Comparison of ENCODE assay signal across 26 mouse cellular contexts in the genomic region with DNA sequence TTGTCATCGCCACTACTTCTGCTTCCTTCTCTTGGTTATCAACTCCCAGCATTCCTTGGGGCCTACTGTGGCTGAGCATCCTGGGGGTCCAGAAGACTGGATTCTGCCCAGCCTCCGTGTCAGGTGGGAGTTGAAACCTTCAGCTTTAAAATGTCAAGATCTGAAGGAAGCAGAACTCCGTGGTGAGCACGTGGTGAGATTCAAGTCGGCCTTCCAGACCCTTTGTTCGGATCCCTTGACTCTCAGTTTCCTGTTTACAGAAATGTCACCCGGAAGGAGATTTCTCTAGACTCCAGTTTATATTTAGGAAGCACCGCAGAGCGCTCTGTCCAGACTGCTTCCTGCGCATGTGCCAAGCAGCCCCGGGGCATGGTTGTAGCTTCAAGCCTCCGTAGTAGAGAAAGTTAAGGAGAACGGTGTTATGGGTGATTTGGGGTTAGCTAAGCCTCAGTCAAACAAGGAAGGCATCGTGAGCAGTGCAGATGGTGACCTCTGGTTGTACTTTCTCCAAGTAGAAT.
DNase-seq lines count a peak whose midpoint lies in the region; ATAC-seq and TF ChIP-seq lines count a peak whose summit lies in the region.
"Had no signal": no experiment of that assay in that cellular context is flagged by ENCODE, and none has a peak within 500 bp of the region (broad histone marks: within the 10 kb centered on the region; RNA-seq: fewer than 3 reads in every experiment).

No protein-coding gene starts in this region.

- TF ChIP-seq POLR2A in testis, adult 2 months (IDR thresholded peaks at IDR 0.05; ENCODE audit: control insufficient read depth, low read depth, low read length): no peak

- TF ChIP-seq CTCF in gastrocnemius, adult 2 months (IDR thresholded peaks at IDR 0.05): no peak
- no peak for TF ChIP-seq CTCF in testis, adult 2 months (IDR thresholded peaks at IDR 0.05; ENCODE audit: control insufficient read depth, insufficient read depth, insufficient replicate concordance, low read depth, low read length)
- TF ChIP-seq CTCF in midbrain, postnatal 0 days (IDR thresholded peaks at IDR 0.05): no peak

- H3K4me1 ChIP-seq in kidney, embryonic 15.5 days: peaks cover 19% of the 10 kb centered on the region
- peaks cover 2% of the 10 kb centered on the region; the same call in 1 of the 2 replicates for H3K4me1 ChIP-seq in testis, adult 2 months (ENCODE audit: control insufficient read depth, insufficient read depth, low read length)
- H3K4me1 ChIP-seq in midbrain, postnatal 0 days (ENCODE audit: insufficient read depth, low read length): peaks cover 3% of the 10 kb centered on the region; the same call in 1 of the 2 replicates

- no peaks in the 10 kb centered on the region for H3K9me3 ChIP-seq in kidney, embryonic 15.5 days (replicated peaks)
- no peaks in the 10 kb centered on the region for H3K9me3 ChIP-seq in midbrain, postnatal 0 days (ENCODE audit: low read length)
- H3K9me3 ChIP-seq: embryonic facial prominence, embryonic 12.5 days; forebrain, embryonic 15.5 days; neural tube, embryonic 13.5 days had no signal

- no peaks in the 10 kb centered on the region for H3K36me3 ChIP-seq in kidney, embryonic 15.5 days
- H3K36me3 ChIP-seq in testis, adult 2 months (ENCODE audit: control insufficient read depth, insufficient read depth, low read length): no peaks in the 10 kb centered on the region
- H3K36me3 ChIP-seq in midbrain, postnatal 0 days (ENCODE audit: insufficient read depth, low read length): no peaks in the 10 kb centered on the region
- H3K36me3 ChIP-seq: embryonic facial prominence, embryonic 12.5 days; forebrain, embryonic 15.5 days; G1E; neural tube, embryonic 13.5 days had no signal

- intact Hi-C loops in gastrocnemius, adult 2 months (cut with DNase I): no loop called here
- intact Hi-C loops in gastrocnemius, postnatal 36 days (cut with DNase I): no loop called here

- no peak overlapping the region for H3K4me2 ChIP-seq in kidney, embryonic 15.5 days
- no peak overlapping the region for H3K4me2 ChIP-seq in midbrain, postnatal 0 days (ENCODE audit: low read depth, low read length, poor library complexity, severe bottlenecking)
- H3K4me2 ChIP-seq: embryonic facial prominence, embryonic 12.5 days; forebrain, embryonic 15.5 days; hindbrain, embryonic 14.5 days; limb, embryonic 12.5 days; midbrain, embryonic 11.5 days; neural tube, embryonic 13.5 days had no signal

- ATAC-seq in kidney, embryonic 15.5 days (replicated peaks; ENCODE audit: low FRiP score): no peak
- ATAC-seq in midbrain, postnatal 0 days (ENCODE audit: low FRiP score): no peak
- ATAC-seq: forebrain, embryonic 15.5 days; midbrain, embryonic 16.5 days; Patski had no signal

- H3K4me3 ChIP-seq in gastrocnemius, adult 2 months: no peak overlapping the region
- no peak overlapping the region for H3K4me3 ChIP-seq in kidney, embryonic 15.5 days (replicated peaks)
- H3K4me3 ChIP-seq in testis, adult 2 months (ENCODE audit: control insufficient read depth, low read depth, low read length): no peak overlapping the region
- no peak overlapping the region for H3K4me3 ChIP-seq in midbrain, postnatal 0 days (ENCODE audit: low read depth, low read length)
- H3K4me3 ChIP-seq: embryonic facial prominence, embryonic 12.5 days; forebrain, embryonic 15.5 days; limb, embryonic 12.5 days; myocyte; neural tube, embryonic 13.5 days had no signal

- peak overlapping the region; percentile 40; the same call in 1 of the 2 replicates for H3K27ac ChIP-seq in gastrocnemius, adult 2 months
- no peak overlapping the region for H3K27ac ChIP-seq in kidney, embryonic 15.5 days
- H3K27ac ChIP-seq in testis, adult 2 months (ENCODE audit: control insufficient read depth, insufficient read depth, low read depth, low read length): peak overlapping the region; percentile 23
- no peak overlapping the region for H3K27ac ChIP-seq in midbrain, postnatal 0 days (ENCODE audit: low read depth, low read length)
- H3K27ac ChIP-seq: embryonic facial prominence, embryonic 12.5 days; hindbrain, embryonic 14.5 days; neural tube, embryonic 13.5 days had no signal

- 63% methylated on average over 14 of the region's 14 CpGs for WGBS in kidney, embryonic 15.5 days
- 83% methylated on average over 14 of the region's 14 CpGs for WGBS in midbrain, postnatal 0 days

- DNase-seq in gastrocnemius, adult 2 months: no peak
- no peak for DNase-seq in gastrocnemius, postnatal 36 days
- peak; percentile 32 for DNase-seq in kidney, adult 9 months
- DNase-seq in testis, postnatal 14 days (ENCODE audit: low spot score): no peak
- peak; percentile 6 for DNase-seq in naive thymus-derived CD4-positive, alpha-beta T cell, adult 2 months (ENCODE audit: low read depth)
- no peak for DNase-seq in midbrain, postnatal 0 days (ENCODE audit: low spot score)
- DNase-seq: adrenal gland, postnatal 10 days; cerebellum, adult 11 months; cerebellum, adult 9-11 months; embryo, embryonic 11 days; kidney, adult 11 months; kidney, postnatal 10 days; right cerebral cortex, postnatal 4 days; thymus, postnatal 14 days had no signal

- no peaks in the 10 kb centered on the region for H3K27me3 ChIP-seq in kidney, embryonic 15.5 days
- H3K27me3 ChIP-seq in testis, adult 2 months (ENCODE audit: control insufficient read depth, insufficient read depth, low read length): no peaks in the 10 kb centered on the region
- H3K27me3 ChIP-seq in midbrain, postnatal 0 days (ENCODE audit: insufficient read depth, low read length): no peaks in the 10 kb centered on the region
- H3K27me3 ChIP-seq: embryonic facial prominence, embryonic 12.5 days; forebrain, embryonic 15.5 days; limb, embryonic 12.5 days; Patski had no signal

- H3K9ac ChIP-seq in kidney, embryonic 15.5 days: no peak overlapping the region
- no peak overlapping the region for H3K9ac ChIP-seq in midbrain, postnatal 0 days (replicated peaks; ENCODE audit: low read length, poor library complexity, severe bottlenecking)
- H3K9ac ChIP-seq: embryonic facial prominence, embryonic 12.5 days; forebrain, embryonic 15.5 days; hindbrain, embryonic 14.5 days; limb, embryonic 12.5 days; neural tube, embryonic 13.5 days had no signal

Comparison
In these comparisons a context has a peak if more than half of its experiments do, and no peak if none do; other contexts are left out.
1. DNase-seq: peak in kidney, adult 9 months (single experiment) and naive thymus-derived CD4-positive, alpha-beta T cell, adult 2 months (single experiment); none in gastrocnemius, adult 2 months (single experiment), gastrocnemius, postnatal 36 days (0 of 2), testis, postnatal 14 days (single experiment) and midbrain, postnatal 0 days (single experiment).
2. H3K27ac ChIP-seq: peak in gastrocnemius, adult 2 months (single experiment) and testis, adult 2 months (single experiment); none in kidney, embryonic 15.5 days (single experiment) and midbrain, postnatal 0 days (single experiment).